ENCODE assay signal across 16 mouse cellular contexts in the genomic region with DNA sequence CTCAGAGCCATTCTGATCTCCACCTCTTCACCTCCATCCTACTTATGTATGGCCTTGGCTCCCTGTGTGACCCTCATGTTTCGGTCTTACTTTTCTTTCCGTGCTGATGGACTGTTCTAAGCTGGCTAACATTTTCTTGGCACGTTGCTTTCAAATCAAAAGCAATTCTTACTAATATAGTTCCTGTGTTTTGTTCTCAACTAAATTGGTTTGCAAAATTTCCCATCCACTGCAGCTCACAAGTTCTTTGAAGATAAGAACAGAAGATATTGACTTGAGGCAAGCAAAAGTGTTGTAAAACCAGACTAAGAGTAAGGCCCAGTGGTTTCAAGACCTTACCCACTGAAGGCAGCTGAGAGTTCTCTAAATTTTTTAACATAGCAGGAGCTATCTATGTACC.
"Had no signal": no experiment of that assay in that cellular context is flagged by ENCODE, and none has a peak within 500 bp of the region (broad histone marks: within the 10 kb centered on the region; RNA-seq: fewer than 3 reads in every experiment).

No protein-coding gene starts in this region.

- DNase-seq: lung, adult 18-20 months; lung, embryonic 14.5 days; lung, postnatal 10 days; lung, postnatal 4 days; midbrain, embryonic 14.5 days; right cerebral cortex, postnatal 14 days; thymus, postnatal 14 days; thymus, postnatal 36 days had no signal

- H3K4me1 ChIP-seq: liver, embryonic 15.5 days; midbrain, embryonic 10.5 days; midbrain, embryonic 12.5 days; neural tube, embryonic 12.5 days; stomach, embryonic 15.5 days had no signal

- H3K27me3 ChIP-seq: liver, embryonic 15.5 days; midbrain, embryonic 12.5 days; neural tube, embryonic 12.5 days; stomach, embryonic 15.5 days had no signal

- H3K36me3 ChIP-seq: liver, embryonic 15.5 days; midbrain, embryonic 10.5 days; midbrain, embryonic 12.5 days; neural tube, embryonic 12.5 days; stomach, embryonic 15.5 days had no signal

- ATAC-seq: midbrain, embryonic 16.5 days had no signal

- H3K27ac ChIP-seq: liver, embryonic 15.5 days; midbrain, embryonic 10.5 days; midbrain, embryonic 12.5 days; neural tube, embryonic 12.5 days; stomach, embryonic 15.5 days; stomach, postnatal 0 days had no signal

- H3K4me3 ChIP-seq: liver, embryonic 15.5 days; midbrain, embryonic 10.5 days; midbrain, embryonic 12.5 days; myocyte; neural tube, embryonic 12.5 days; stomach, embryonic 15.5 days had no signal
